ENCODE assay signal across 7 mouse cellular contexts in the genomic region with DNA sequence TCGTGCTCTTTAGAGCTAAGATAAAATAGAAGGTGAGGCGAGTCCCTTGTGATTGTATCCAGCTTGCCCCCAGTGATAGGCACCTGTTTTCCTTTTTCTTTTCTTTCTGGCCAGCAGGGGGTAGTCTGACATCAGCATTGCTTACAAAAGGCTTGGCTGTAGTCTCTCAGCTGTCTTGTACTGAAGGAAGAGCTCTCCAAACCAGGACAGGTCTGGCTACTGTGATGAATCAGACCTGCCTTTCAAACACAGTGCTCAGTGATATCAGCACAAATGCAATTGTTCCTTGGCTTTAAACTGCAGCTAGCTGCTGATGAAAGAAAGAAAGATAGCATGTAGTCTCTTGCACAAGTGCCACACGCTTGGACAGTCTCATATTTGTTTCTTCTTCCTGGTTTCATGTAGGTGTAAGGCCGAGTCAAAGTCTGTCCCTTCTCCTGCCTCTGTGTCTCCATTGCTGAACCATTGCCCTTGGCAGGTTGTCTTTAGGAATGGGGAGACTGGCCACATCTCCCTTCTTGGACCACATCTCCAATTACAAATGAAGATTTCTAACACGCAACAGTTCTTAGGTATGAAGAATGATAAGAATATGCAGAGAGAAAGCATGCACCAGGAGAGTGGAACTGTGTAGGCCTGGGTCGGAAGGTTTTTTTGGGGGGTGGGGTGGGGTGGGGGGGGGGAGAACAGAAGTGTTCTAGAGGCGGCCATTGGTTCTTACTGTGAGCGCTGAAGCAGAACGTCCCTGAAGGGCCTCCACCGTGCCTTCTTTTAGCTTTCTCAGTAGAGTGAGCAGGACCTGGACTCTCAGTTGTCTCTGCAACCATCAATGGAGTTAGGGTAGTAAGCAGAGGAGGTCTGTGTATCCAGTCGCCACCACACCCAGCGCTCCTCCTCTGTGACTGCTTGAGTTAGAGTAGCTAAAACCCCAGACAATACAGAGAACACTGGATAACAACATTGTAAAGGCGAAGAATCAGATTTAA.
DNase-seq lines count a peak whose midpoint lies in the region; ATAC-seq and TF ChIP-seq lines count a peak whose summit lies in the region.

No protein-coding gene starts in this region.

- peak; percentile 89 for TF ChIP-seq CTCF in kidney, postnatal 0 days (IDR thresholded peaks at IDR 0.05; ENCODE audit: low read depth)

- no peaks in the 10 kb centered on the region for H3K36me3 ChIP-seq in kidney, postnatal 0 days (ENCODE audit: insufficient read depth, low read length)

- H3K9me3 ChIP-seq in kidney, postnatal 0 days (replicated peaks; ENCODE audit: low read length), result no peaks in the 10 kb centered on the region

- no peak overlapping the region for H3K4me2 ChIP-seq in kidney, postnatal 0 days (ENCODE audit: low read length)

- 60% methylated on average over 13 of the region's 13 CpGs for WGBS in kidney, postnatal 0 days

- H3K27me3 ChIP-seq in kidney, postnatal 0 days (ENCODE audit: insufficient read depth, low read length), result no peaks in the 10 kb centered on the region

- no peaks in the 10 kb centered on the region for H3K4me1 ChIP-seq in kidney, postnatal 0 days (replicated peaks; ENCODE audit: insufficient read depth, low read length)

- no peak overlapping the region for H3K9ac ChIP-seq in kidney, postnatal 0 days (ENCODE audit: low read depth, low read length)

- peak; percentile 29; the same call in 1 of the 2 replicates for ATAC-seq in kidney, postnatal 0 days (replicated peaks; ENCODE audit: low FRiP score, low read depth)

- no peak overlapping the region for H3K27ac ChIP-seq in kidney, postnatal 0 days

- DNase-seq in thymus, postnatal 25 days, result peak; percentile 9
- DNase-seq in thymus, adult 18-20 months, result no peak
- peak; percentile 80 for DNase-seq in brain, adult 2 months (ENCODE audit: low read depth, low spot score)
- DNase-seq in frontal cortex, postnatal 25 days (ENCODE audit: low spot score in 2 of 2), result peak; percentile 13 to 40
- DNase-seq in kidney, postnatal 0 days (ENCODE audit: low spot score), result peak; percentile 76
- DNase-seq in lung, postnatal 36 days, result peak; percentile 19
- DNase-seq in right cerebral cortex, postnatal 36 days (ENCODE audit: low spot score in 2 of 2), result peak; percentile 22 to 34

- H3K4me3 ChIP-seq in kidney, postnatal 0 days (replicated peaks; ENCODE audit: low read depth, low read length), result no peak overlapping the region

Comparison
In these comparisons a context has a peak if more than half of its experiments do, and no peak if none do; other contexts are left out.
1. DNase-seq: peak in thymus, postnatal 25 days (single experiment), brain, adult 2 months (single experiment), frontal cortex, postnatal 25 days (2 of 2), kidney, postnatal 0 days (single experiment), lung, postnatal 36 days (single experiment) and right cerebral cortex, postnatal 36 days (2 of 2); none in thymus, adult 18-20 months (0 of 2).